Mouse (Mus musculus) neutrophil, adult 5-6 weeks (primary cell): ENCODE measurements around the gene Ugt2b34. TPM values are rescaled to one million over a fixed set of nuclear protein-coding genes. Genes with fewer than 3 reads are reported as not detected.
"Not testable (repeated sequence)": the region's sequence is repeated elsewhere in the genome, so short reads cannot be mapped to it uniquely, and the experiment has no call there.

Experiments used
- ATAC-seq: fragments of 151-379, 151-347 bp; 2 replicates; pipeline ENCODE4 v1.8.0; 2017; ENCODE audit warnings: mild to moderate bottlenecking, moderate TSS enrichment; ENCODE audit not compliant: insufficient number of reproducible peaks, poor library complexity, low FRiP score, severe bottlenecking; ENCODE audit errors: extremely low read depth
- total RNA-seq: library from RNA; stranded (forward); fragments of 200-1000 nt; gene quantifications from 2 replicates; pipeline ENCODE4 v1.2.3, GENCODE M21; 2017

Ugt2b34 gene
- total RNA-seq, result not detected in 2 replicates

DNA sequence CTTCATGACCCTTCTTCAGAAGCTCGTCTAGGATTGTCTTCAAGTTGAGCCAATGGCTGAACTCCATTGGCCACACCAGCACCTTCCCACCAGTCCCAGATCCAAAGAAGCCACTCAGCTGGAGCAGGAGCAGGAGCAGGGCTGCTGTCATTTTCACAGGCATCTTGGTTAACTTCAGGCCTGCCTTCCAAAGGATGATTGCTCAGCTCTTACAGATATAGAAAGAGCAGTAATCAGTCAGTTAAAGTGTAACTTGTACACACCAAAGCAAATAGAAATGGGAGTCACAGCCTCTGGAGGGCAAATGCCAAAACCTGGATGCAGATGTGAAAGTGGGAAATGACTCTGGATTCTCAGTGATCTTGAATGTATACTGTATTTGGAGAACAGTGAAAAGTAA is at the start of gene Ugt2b34:
Gene Ugt2b34, minus strand, starts transcription at position 180 of the 400 bp plus-strand sequence.
- ATAC-seq, result no peak

DNA sequence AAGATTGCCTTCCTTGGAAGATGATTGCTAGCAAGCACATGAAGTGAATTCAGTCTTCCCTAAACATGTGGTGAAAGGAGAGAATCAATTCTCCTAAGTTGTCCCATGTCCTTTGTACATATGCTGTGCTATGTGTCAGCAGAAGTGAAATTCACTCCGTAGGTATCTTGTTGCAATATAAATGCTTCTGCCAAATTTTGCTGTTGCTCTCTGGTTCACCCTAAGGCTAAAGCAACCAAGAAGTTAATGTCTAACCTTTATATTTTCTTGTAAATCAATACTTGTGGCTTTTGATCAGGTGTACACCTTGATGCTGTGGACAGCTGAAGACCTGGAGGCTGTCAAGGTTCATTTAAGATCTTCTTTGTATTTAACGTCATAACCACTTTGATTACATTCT is 35.4 kb upstream of the Ugt2b34 start:
- ATAC-seq, result no peak

DNA sequence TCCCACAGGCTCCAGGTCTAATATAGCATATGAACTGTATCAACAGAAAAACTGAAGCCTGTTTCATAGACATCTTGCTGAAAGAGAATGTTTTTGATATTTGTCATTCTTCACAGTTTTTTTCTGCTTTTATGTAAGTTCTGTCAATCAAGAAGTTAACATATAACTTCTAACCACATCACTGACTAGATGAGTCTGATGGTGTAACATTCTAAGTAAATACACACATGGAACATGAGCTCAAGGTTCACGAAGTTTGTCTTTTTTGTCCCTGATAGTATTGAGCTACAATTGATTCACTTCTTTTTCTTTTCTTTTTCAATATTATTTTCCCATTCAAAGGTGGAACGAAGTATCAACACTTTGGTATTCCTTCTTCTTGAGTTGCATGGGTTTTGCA is 19.7 kb upstream of the Ugt2b34 start, which contains the start of gene Ugt2b1:
Gene Ugt2b1, minus strand, starts transcription at position 105 of the 400 bp plus-strand sequence.
- ATAC-seq, result no peak

DNA sequence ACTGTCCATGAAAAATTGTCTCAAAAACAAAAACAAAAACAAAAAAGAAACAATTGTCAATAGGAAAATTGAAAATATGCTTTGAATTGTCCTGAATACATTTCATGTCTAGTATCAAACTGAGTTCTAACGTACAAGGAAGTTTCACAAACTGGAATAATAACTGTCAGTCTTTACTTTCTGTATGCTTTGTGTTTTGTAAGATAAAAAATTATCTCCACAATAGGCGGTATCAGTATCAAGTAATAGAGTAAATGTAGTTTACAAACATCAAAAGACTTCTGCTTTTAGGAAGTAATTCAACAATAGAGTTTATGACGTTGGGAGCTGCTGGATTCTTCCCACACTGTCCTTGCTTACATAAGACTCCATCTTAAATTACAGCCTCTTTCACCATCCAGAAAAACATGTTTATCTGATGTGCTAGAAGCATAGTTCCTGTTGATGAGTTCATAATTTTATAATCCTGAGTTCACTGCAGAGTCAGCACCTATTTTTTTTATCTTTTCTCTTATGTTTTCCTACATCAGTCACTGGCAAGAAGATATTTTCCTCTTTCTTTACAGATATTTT is 14.0 kb upstream of the Ugt2b34 start:
- no peak for ATAC-seq

GRCm38 (mm10) chr5:86911357-86912099 is 4.8 kb upstream of the Ugt2b34 start:
- ATAC-seq, result no peak

GRCm38 (mm10) chr5:86910770-86911169 is 4.0 kb upstream of the Ugt2b34 start:
- ATAC-seq, result no peak

GRCm38 (mm10) chr5:86889933-86890332 is 16.8 kb downstream of the Ugt2b34 start:
- ATAC-seq, result no peak

DNA sequence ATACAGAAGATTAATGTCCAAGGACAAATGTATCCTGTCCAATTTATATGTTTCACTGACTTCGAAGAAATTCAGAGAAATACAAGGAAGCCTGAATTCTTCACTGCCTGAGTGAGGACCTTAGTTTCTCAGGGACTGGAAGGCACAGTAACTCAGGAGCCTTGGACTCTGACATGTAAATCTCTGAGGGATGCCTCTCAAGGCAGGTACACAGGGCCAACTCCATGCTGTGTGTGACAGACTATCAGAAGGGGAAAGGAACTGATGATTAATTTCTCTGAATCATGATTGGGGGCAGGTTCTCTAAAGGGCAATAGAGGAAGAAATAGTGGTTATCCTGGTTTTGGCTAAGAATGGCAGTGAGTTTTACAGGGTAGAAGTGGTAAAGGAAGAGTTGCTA is 18.3 kb downstream of the Ugt2b34 start:
- no peak for ATAC-seq

DNA sequence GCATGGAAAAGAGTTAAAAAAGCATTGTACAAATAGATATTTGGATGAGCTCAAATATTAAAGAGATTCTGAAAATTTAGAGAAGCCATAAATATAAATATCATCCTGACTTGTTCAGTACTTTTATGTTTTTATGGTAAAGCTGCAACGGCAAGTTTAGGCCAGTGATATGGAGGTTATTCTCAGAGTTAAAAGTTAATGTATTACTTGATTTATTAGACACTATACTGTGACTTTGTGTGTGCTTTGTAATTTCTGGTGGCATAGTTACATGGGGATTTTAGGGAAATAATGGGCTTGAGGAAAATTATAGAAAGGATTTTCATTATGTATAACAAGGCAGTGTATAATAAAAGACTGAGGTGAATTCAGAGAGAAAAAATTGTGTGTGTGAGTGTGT is 19.7 kb downstream of the Ugt2b34 start:
- ATAC-seq, result no peak

DNA sequence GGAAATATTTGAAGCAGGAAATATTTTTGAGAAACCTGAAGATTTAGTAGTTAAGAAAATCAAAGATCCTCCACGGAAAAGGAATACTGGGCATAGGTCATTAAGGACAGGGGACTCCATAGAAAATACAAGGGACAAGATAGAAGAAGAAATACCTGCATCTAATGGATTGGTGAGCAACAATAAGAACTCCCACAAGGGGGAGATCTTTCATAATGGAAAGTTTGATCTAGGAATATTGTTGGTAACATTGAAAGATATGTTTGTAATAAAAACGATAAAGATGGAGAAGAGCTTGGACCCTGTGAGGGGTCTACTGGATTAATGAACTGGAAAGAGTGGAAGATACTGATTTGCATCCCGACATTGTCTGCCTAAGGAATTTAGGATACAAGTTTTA is 20.1 kb downstream of the Ugt2b34 start:
- ATAC-seq, result no peak

DNA sequence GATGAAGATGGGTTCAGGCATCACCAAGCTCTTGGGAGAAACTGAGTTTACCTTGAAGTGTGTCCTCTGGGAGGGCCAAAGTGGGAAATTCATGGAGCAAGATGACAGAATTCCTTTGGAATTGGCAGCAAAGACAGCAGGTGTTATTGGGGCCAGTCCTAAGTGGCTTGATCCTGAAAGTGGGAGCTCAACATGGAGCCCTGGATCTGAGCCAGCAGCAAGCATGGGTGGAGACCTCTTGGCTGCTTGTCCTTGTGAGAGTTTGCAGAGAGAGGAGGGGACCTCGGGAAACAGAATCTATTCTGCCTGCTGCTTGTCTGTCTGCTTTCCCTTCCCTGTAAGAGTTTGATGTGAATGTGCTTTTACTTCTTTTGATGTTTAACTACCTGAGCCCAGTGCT is 34.9 kb downstream of the Ugt2b34 start:
- no peak for ATAC-seq

DNA sequence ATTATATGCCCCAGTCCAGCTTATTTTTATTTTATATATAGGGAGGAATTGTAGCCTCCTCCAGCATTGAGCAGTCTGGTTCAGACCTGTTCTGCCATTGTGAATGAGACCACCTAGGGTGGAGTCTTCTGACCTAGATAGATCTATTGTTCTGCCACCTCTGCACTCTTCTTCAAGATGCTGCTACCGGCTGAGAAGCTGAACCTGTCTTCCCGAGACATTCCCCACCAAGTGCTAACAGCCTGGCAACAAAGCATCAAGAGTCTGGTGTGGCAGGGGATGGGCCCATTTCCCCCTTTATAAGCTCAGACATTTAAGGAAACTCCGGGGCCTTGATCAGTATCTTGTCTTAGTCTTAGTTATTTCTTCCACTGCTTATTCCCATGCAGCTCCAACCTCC is 48.4 kb downstream of the Ugt2b34 start:
- ATAC-seq, result no peak

- no peak for ATAC-seq
Measured at GRCm38 (mm10) chr5:86857682-86858081, 49.1 kb downstream of the Ugt2b34 start.

DNA sequence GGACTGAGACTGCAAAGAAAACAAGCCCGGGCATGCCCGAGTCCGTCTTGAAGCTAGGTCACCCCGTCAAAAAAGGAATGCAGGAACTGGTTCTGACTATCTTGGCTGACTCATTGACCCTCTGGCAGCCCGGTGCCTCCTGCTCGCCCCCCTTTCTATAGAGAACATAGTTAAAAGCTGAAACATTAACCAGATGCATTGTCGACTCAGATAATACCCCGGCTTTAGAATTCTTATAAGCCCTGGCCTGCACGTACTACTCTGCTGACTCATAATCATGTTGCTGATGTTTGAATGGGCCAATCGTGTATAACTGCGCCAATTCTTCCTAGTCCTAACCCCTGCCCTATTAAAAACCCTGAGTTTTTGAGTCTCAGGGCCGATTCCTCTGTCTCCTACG is 50.2 kb downstream of the Ugt2b34 start:
- ATAC-seq, result not testable (repeated sequence)

DNA sequence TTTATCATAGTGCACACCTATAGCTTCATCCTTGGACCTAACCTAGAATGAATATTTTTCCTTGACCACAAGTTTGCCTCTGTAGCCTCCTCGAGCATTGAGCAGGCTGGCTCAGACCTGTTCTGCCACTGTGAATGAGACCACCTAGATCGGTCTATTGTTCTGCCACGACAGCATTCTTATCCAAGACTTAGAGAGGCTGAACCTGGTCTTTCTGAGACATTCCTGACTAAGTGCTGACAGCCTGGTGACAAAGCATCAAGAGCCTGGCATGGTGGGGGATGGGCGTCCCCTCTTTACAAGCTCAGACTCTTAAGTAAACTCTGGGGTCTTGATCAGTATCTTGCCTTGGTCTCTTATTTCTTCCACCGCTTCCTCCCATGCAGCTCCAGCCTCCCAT is 55.1 kb downstream of the Ugt2b34 start:
- no peak for ATAC-seq

- no peak for ATAC-seq
Measured at GRCm38 (mm10) chr5:86850104-86850503, 56.6 kb downstream of the Ugt2b34 start.

- not testable (repeated sequence) for ATAC-seq
Measured at GRCm38 (mm10) chr5:86841261-86841660, 65.5 kb downstream of the Ugt2b34 start.

DNA sequence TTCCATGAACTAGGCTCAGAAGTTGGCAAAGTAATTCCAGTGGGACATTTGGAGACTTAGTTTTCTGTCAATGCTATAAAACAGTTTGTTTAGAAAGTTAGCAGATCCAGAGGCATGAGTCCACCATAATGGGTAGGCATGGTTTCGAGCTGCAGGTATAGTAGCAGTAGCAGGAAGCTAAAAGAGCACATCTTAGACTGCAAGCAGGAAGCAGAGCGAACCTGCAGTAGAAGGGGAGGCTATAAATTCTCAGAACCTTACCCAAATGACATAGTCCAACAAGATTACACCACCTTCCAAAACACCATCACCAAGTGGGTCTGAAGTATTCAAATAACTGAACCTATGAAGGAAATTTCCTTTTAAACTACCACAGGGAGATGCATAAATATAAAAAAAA is 66.5 kb downstream of the Ugt2b34 start:
- no peak for ATAC-seq
